Mouse (Mus musculus) colon, adult 2 months (tissue): ENCODE measurements around the gene Spata7. TPM values are rescaled to one million over a fixed set of nuclear protein-coding genes. Genes with fewer than 3 reads are reported as not detected.

Experiments
- polyA plus RNA-seq: library from polyadenylated mRNA; depleted of rRNA; stranded (reverse); fragments of >200 nt; gene quantifications from 2 replicates; pipeline ENCODE4 v1.2.3, GENCODE M21; 2012; rRNA removed

Spata7 gene
- 2.2 and 2.4 TPM in 2 replicates for polyA plus RNA-seq

DNA sequence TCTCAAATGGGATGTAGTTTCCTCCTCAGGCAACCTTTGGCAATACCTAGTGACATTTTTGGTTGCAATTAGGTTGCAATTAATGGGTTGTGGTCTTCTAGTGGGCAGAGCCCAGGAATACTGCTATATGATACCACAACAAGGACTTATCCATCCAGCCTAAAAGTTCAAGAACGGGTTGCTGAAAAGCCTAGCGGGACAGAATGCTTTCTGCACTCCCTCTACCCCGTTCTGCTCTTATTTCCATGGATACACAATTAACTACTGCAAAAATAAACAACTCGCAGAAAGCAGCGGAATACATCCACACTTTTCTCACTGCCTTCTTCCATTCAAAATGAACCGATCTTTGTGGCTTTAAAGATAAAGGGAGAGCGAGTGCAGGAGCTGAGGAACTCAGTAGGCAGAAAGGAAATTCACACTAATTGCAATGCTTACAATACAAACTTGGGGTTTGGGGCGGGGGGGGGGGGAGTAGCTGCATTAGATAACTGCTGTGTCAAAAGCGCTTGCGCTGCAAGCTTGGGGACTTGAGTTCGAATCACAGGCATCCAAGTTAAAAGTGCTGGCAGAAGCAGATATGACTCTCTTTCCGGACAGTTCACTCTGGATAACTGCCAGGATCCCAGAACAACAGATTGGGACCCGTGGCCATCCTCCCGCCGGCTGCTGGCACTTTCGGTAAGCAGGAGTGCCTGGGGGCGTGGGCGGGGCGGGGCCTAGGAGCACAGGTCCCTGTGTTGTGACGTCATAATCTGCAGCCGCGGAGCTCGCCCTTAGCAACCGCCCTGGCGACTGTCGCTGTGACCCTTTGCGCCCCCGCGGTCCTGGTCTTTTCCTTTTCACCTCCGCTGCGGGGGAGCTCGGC lies at the start of gene Spata7:
Spata7 (plus strand) TSS at position 766 of the 868 bp plus-strand sequence.

Other genes starting within 250 kb of the Spata7 start
- 0.19 and 0.22 TPM in 2 replicates for gene Kcnk10, start 49.8 kb upstream of the Spata7 start, polyA plus RNA-seq
- gene Ptpn21, start 109.2 kb downstream of the Spata7 start, polyA plus RNA-seq, result 12.3 and 14.9 TPM in 2 replicates
- 21.9 and 29.8 TPM in 2 replicates for gene Zc3h14, start 118.8 kb downstream of the Spata7 start, polyA plus RNA-seq